Mouse (Mus musculus): Measurements from ENCODE around the gene Syk.

The Syk gene

GRCm38 (mm10) chr13:52652253-52652628 lies 69.3 kb downstream of the Syk start:
- DNase-seq, result no peak

GRCm38 (mm10) chr13:52654081-52654829 lies 71.3 kb downstream of the Syk start:
- no peak for DNase-seq

GRCm38 (mm10) chr13:52654830-52655308 lies 71.9 kb downstream of the Syk start:
- DNase-seq, result no peak

- DNase-seq, result no peak
Measured at GRCm38 (mm10) chr13:52657966-52658365, 75.0 kb downstream of the Syk start.

- DNase-seq, result peak; percentile 25 to 38
Measured at GRCm38 (mm10) chr13:52658477-52658876, 75.5 kb downstream of the Syk start.

GRCm38 (mm10) chr13:52659171-52659665 lies 76.2 kb downstream of the Syk start:
- DNase-seq, result no peak

GRCm38 (mm10) chr13:52669889-52670288 lies 86.9 kb downstream of the Syk start:
- no peak for DNase-seq

GRCm38 (mm10) chr13:52673272-52673671 lies 90.3 kb downstream of the Syk start:
- DNase-seq, result no peak

- DNase-seq, result no peak
Measured at GRCm38 (mm10) chr13:52673856-52674255, 90.9 kb downstream of the Syk start.

GRCm38 (mm10) chr13:52674839-52675238 lies 91.9 kb downstream of the Syk start:
- no peak for DNase-seq

- no peak for DNase-seq
Measured at GRCm38 (mm10) chr13:52675526-52676294, 92.7 kb downstream of the Syk start.

- DNase-seq, result no peak
Measured at GRCm38 (mm10) chr13:52676671-52677445, 93.9 kb downstream of the Syk start.

GRCm38 (mm10) chr13:52679906-52680305 lies 96.9 kb downstream of the Syk start:
- no peak for DNase-seq

GRCm38 (mm10) chr13:52682107-52682506 lies 99.1 kb downstream of the Syk start:
- DNase-seq, result no peak

- DNase-seq, result no peak
Measured at GRCm38 (mm10) chr13:52690425-52690824, 107.5 kb downstream of the Syk start.

- DNase-seq, result no peak
Measured at GRCm38 (mm10) chr13:52692311-52692710, 109.3 kb downstream of the Syk start.

- DNase-seq, result no peak
Measured at GRCm38 (mm10) chr13:52694857-52695256, 111.9 kb downstream of the Syk start.

All from thymus, adult 18-20 months (tissue).